Mouse (Mus musculus): ENCODE results near the gene Rhot2. TPM values are rescaled to one million over a fixed set of nuclear protein-coding genes. Genes with fewer than 3 reads are reported as not detected.

Rhot2 gene
- polyA plus RNA-seq, 1 experiment from 2014 or later = 9.1 TPM

GRCm38 (mm10) chr17:25877025-25877424 lies 32.4 kb upstream of the Rhot2 start:
- H3K4me2 ChIP-seq (ENCODE audit: low read depth, low read length, severe bottlenecking) = no peak overlapping the region
- H3K36me3 ChIP-seq (ENCODE audit: control insufficient read depth, insufficient read depth, low read length) = no peaks in the 10 kb centered on the region; the same call in 1 of the 2 replicates
- no peaks in the 10 kb centered on the region for H3K27me3 ChIP-seq (ENCODE audit: control insufficient read depth, insufficient read depth, low read length)
- H3K9ac ChIP-seq (ENCODE audit: low read length) = no peak overlapping the region
- WGBS = 97% methylated on average over 3 of the region's 3 CpGs
- no peak overlapping the region for H3K4me3 ChIP-seq (ENCODE audit: low read depth, low read length)
- ATAC-seq (replicated peaks; ENCODE audit: low FRiP score) (no peak), DNase-seq (ENCODE audit: low spot score) (no peak)
- H3K9me3 ChIP-seq (ENCODE audit: control insufficient read depth, low read length) = no peaks in the 10 kb centered on the region
- H3K4me1 ChIP-seq (replicated peaks; ENCODE audit: control insufficient read depth, insufficient read depth, low read length) = peaks cover 26% of the 10 kb centered on the region
- no peak overlapping the region for H3K27ac ChIP-seq (ENCODE audit: low read depth, low read length)

- Histone ChIP-seq H3K27me3 (ENCODE audit: control insufficient read depth, insufficient read depth, low read length) (no peaks in the 10 kb centered on the region), H3K9me3 (ENCODE audit: control insufficient read depth, low read length) (no peaks in the 10 kb centered on the region), H3K4me2 (ENCODE audit: low read depth, low read length, severe bottlenecking) (peak overlapping the region; percentile 87), H3K4me1 (replicated peaks; ENCODE audit: control insufficient read depth, insufficient read depth, low read length) (peaks cover 24% of the 10 kb centered on the region), H3K27ac (ENCODE audit: low read depth, low read length) (no peak overlapping the region), H3K4me3 (ENCODE audit: low read depth, low read length) (peak overlapping the region; percentile 57), H3K36me3 (ENCODE audit: control insufficient read depth, insufficient read depth, low read length) (no peaks in the 10 kb centered on the region; the same call in 1 of the 2 replicates), H3K9ac (ENCODE audit: low read length) (peak overlapping the region; percentile 82)
- no peak for DNase-seq (ENCODE audit: low spot score)
- no peak for ATAC-seq (replicated peaks; ENCODE audit: low FRiP score)
- WGBS = 66% methylated on average over 10 of the region's 10 CpGs
Observed at GRCm38 (mm10) chr17:25876347-25876915, 31.8 kb upstream of the Rhot2 start.

GRCm38 (mm10) chr17:25875171-25876136 lies 30.8 kb upstream of the Rhot2 start:
- 1% methylated on average over 59 of the region's 59 CpGs for WGBS
- H3K4me1 ChIP-seq (replicated peaks; ENCODE audit: control insufficient read depth, insufficient read depth, low read length) = peaks cover 14% of the 10 kb centered on the region
- H3K27ac ChIP-seq (ENCODE audit: low read depth, low read length) = peak overlapping the region; percentile 58
- H3K9me3 ChIP-seq (ENCODE audit: control insufficient read depth, low read length) = no peaks in the 10 kb centered on the region
- no peaks in the 10 kb centered on the region for H3K27me3 ChIP-seq (ENCODE audit: control insufficient read depth, insufficient read depth, low read length)
- H3K9ac ChIP-seq (ENCODE audit: low read length) = peak overlapping the region; percentile 82
- H3K4me2 ChIP-seq (ENCODE audit: low read depth, low read length, severe bottlenecking) = peak overlapping the region; percentile 87
- ATAC-seq (replicated peaks; ENCODE audit: low FRiP score) (peak; percentile 91), DNase-seq (ENCODE audit: low spot score) (peak; percentile 94)
- H3K4me3 ChIP-seq (ENCODE audit: low read depth, low read length) = peak overlapping the region; percentile 57
- H3K36me3 ChIP-seq (ENCODE audit: control insufficient read depth, insufficient read depth, low read length) = no peaks in the 10 kb centered on the region; the same call in 1 of the 2 replicates

GRCm38 (mm10) chr17:25874721-25875170 lies 30.1 kb upstream of the Rhot2 start, which contains the start of gene Mettl26:
Gene Mettl26 (plus strand): TSS chr17:25875074.
- peak within 1 kb of the TSS; percentile 57 for H3K4me3 ChIP-seq (ENCODE audit: low read depth, low read length)
- no peaks in the 10 kb centered on the region for H3K9me3 ChIP-seq (ENCODE audit: control insufficient read depth, low read length)
- DNase-seq (ENCODE audit: low spot score) (peak; percentile 97), ATAC-seq (replicated peaks; ENCODE audit: low FRiP score) (peak; percentile 71)
- H3K9ac ChIP-seq (ENCODE audit: low read length) = peak within 1 kb of the TSS; percentile 82
- H3K27me3 ChIP-seq (ENCODE audit: control insufficient read depth, insufficient read depth, low read length) = no peaks in the 10 kb centered on the region
- H3K4me1 ChIP-seq (replicated peaks; ENCODE audit: control insufficient read depth, insufficient read depth, low read length) = peaks cover 8% of the 10 kb centered on the region; the same call in 1 of the 2 replicates
- peak within 1 kb of the TSS; percentile 87 for H3K4me2 ChIP-seq (ENCODE audit: low read depth, low read length, severe bottlenecking)
- H3K36me3 ChIP-seq (ENCODE audit: control insufficient read depth, insufficient read depth, low read length) = no peaks in the 10 kb centered on the region; the same call in 1 of the 2 replicates
- WGBS = under 1% methylated on average over 25 of the region's 25 CpGs
- H3K27ac ChIP-seq (ENCODE audit: low read depth, low read length) = peak within 1 kb of the TSS; percentile 58

GRCm38 (mm10) chr17:25874148-25874720 lies 29.6 kb upstream of the Rhot2 start:
- Histone ChIP-seq H3K36me3 (ENCODE audit: control insufficient read depth, insufficient read depth, low read length) (no peaks in the 10 kb centered on the region; the same call in 1 of the 2 replicates), H3K4me3 (ENCODE audit: low read depth, low read length) (peak overlapping the region; percentile 57), H3K9ac (ENCODE audit: low read length) (peak overlapping the region; percentile 58), H3K4me1 (replicated peaks; ENCODE audit: control insufficient read depth, insufficient read depth, low read length) (peaks cover 8% of the 10 kb centered on the region; the same call in 1 of the 2 replicates), H3K27me3 (ENCODE audit: control insufficient read depth, insufficient read depth, low read length) (no peaks in the 10 kb centered on the region), H3K9me3 (ENCODE audit: control insufficient read depth, low read length) (no peaks in the 10 kb centered on the region), H3K4me2 (ENCODE audit: low read depth, low read length, severe bottlenecking) (peak overlapping the region; percentile 87), H3K27ac (ENCODE audit: low read depth, low read length) (peak overlapping the region; percentile 47; the same call in 1 of the 2 replicates)
- ATAC-seq (replicated peaks; ENCODE audit: low FRiP score) (0 out of 2 replicates have a peak, but pooled peaks have one; percentile 3), DNase-seq (ENCODE audit: low spot score) (no peak)
- 5% methylated on average over 14 of the region's 14 CpGs for WGBS

DNA sequence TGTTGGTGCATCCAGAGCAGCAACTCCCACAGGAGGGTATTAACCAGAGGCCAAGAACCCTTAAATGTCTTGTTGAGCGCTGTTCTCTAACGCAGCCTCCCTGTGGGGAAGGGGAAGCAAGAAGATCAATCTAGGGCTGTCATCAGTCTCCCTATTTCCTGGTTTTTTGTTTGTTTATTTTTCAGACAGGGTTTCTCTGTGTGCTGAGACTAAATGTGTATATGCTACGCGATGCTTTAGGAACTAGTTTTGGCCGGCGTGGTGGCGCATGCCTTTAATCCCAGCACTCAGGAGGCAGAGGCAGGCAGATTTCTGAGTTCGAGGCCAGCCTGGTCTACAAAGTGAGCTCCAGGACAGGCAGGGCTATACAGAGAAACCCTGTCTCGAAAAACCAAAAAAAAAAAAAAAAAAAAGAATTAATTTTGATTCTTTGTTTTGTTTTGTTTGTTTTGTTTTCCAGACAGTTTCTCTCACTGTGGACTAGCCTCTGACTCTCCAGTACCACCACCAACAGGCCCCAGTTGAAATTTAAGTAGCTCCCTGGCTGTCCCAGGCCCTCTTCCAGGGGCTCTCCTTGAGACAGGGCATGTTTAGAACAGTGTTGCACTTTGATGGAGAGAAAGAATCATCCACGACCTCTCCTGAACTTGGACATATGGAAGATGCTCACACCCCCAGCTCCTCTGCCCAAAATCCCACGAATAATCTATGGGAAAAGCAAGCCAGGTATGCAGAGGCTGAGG lies 28.9 kb upstream of the Rhot2 start:
- DNase-seq (ENCODE audit: low spot score) (no peak), ATAC-seq (replicated peaks; ENCODE audit: low FRiP score) (no peak)
- Histone ChIP-seq H3K27ac (ENCODE audit: low read depth, low read length) (no peak overlapping the region), H3K27me3 (ENCODE audit: control insufficient read depth, insufficient read depth, low read length) (no peaks in the 10 kb centered on the region), H3K9me3 (ENCODE audit: control insufficient read depth, low read length) (no peaks in the 10 kb centered on the region), H3K4me3 (ENCODE audit: low read depth, low read length) (peak overlapping the region; percentile 57; the same call in 1 of the 2 replicates), H3K4me1 (replicated peaks; ENCODE audit: control insufficient read depth, insufficient read depth, low read length) (peaks cover 12% of the 10 kb centered on the region; the same call in 1 of the 2 replicates), H3K36me3 (ENCODE audit: control insufficient read depth, insufficient read depth, low read length) (no peaks in the 10 kb centered on the region; the same call in 1 of the 2 replicates), H3K9ac (ENCODE audit: low read length) (0 out of 2 replicates have a peak overlapping the region, but pooled peaks have one; percentile 20), H3K4me2 (ENCODE audit: low read depth, low read length, severe bottlenecking) (peak overlapping the region; percentile 87; the same call in 1 of the 2 replicates)
- WGBS = 84% methylated on average over 11 of the region's 11 CpGs

GRCm38 (mm10) chr17:25872676-25873075 lies 28.0 kb upstream of the Rhot2 start:
- ATAC-seq (replicated peaks; ENCODE audit: low FRiP score) = no peak

More at GRCm38 (mm10) chr17:25872676-25873075, 28.0 kb upstream of the Rhot2 start:
- no peaks in the 10 kb centered on the region for H3K9me3 ChIP-seq (ENCODE audit: control insufficient read depth, low read length)
- 89% methylated on average over 3 of the region's 3 CpGs for WGBS
- no peaks in the 10 kb centered on the region for H3K36me3 ChIP-seq (ENCODE audit: control insufficient read depth, insufficient read depth, low read length)
- DNase-seq (ENCODE audit: low spot score) = no peak
- no peaks in the 10 kb centered on the region for H3K27me3 ChIP-seq (ENCODE audit: control insufficient read depth, insufficient read depth, low read length)
- H3K4me3 ChIP-seq (ENCODE audit: low read depth, low read length) = no peak overlapping the region
- H3K9ac ChIP-seq (ENCODE audit: low read length) = no peak overlapping the region
- no peak overlapping the region for H3K4me2 ChIP-seq (ENCODE audit: low read depth, low read length, severe bottlenecking)
- no peak overlapping the region for H3K27ac ChIP-seq (ENCODE audit: low read depth, low read length)
- H3K4me1 ChIP-seq (replicated peaks; ENCODE audit: control insufficient read depth, insufficient read depth, low read length) = peaks cover 17% of the 10 kb centered on the region
